8 mouse cellular contexts compared by ENCODE assay signal in genomic region chr10:80963031-80963975, GRCm38 (mm10). TPM values are rescaled to one million over a fixed set of nuclear protein-coding genes. Genes with fewer than 3 reads are reported as not detected.
DNase-seq lines count a peak whose midpoint lies in the region; ATAC-seq lines count a peak whose summit lies in the region.

No protein-coding gene starts in this region.

- peaks cover 46% of the 10 kb centered on the region for H3K4me1 ChIP-seq in midbrain, embryonic 10.5 days
- H3K4me1 ChIP-seq in midbrain, embryonic 14.5 days (ENCODE audit: control insufficient read depth, insufficient read depth, low read length), result no peaks in the 10 kb centered on the region
- H3K4me1 ChIP-seq in limb, embryonic 12.5 days (replicated peaks), result peaks cover 45% of the 10 kb centered on the region
- H3K4me1 ChIP-seq in stomach, embryonic 15.5 days, result peaks cover 48% of the 10 kb centered on the region
- H3K4me1 ChIP-seq in forebrain, embryonic 11.5 days (replicated peaks; ENCODE audit: control insufficient read depth, insufficient read depth, low read length), result no peaks in the 10 kb centered on the region

- peak overlapping the region; percentile 43; the same call in 1 of the 2 replicates for H3K27ac ChIP-seq in midbrain, embryonic 10.5 days (replicated peaks)
- H3K27ac ChIP-seq in midbrain, embryonic 14.5 days (replicated peaks; ENCODE audit: low read depth, low read length), result no peak overlapping the region
- 0 out of 2 replicates have a peak overlapping the region, but pooled peaks have one; percentile 1 for H3K27ac ChIP-seq in limb, embryonic 12.5 days
- peak overlapping the region; percentile 18 for H3K27ac ChIP-seq in stomach, embryonic 15.5 days
- no peak overlapping the region for H3K27ac ChIP-seq in forebrain, embryonic 11.5 days (ENCODE audit: low read depth, low read length)

- no peaks in the 10 kb centered on the region for H3K36me3 ChIP-seq in midbrain, embryonic 10.5 days
- H3K36me3 ChIP-seq in midbrain, embryonic 14.5 days (ENCODE audit: control insufficient read depth, insufficient read depth, low read length), result no peaks in the 10 kb centered on the region
- H3K36me3 ChIP-seq in limb, embryonic 12.5 days, result no peaks in the 10 kb centered on the region
- no peaks in the 10 kb centered on the region for H3K36me3 ChIP-seq in stomach, embryonic 15.5 days
- no peaks in the 10 kb centered on the region for H3K36me3 ChIP-seq in forebrain, embryonic 11.5 days (ENCODE audit: control insufficient read depth, insufficient read depth, low read length)

- H3K9me3 ChIP-seq in midbrain, embryonic 10.5 days (replicated peaks), result no peaks in the 10 kb centered on the region
- no peaks in the 10 kb centered on the region for H3K9me3 ChIP-seq in midbrain, embryonic 14.5 days (ENCODE audit: control insufficient read depth, low read length)
- H3K9me3 ChIP-seq in limb, embryonic 12.5 days, result no peaks in the 10 kb centered on the region
- H3K9me3 ChIP-seq in stomach, embryonic 15.5 days, result no peaks in the 10 kb centered on the region
- no peaks in the 10 kb centered on the region for H3K9me3 ChIP-seq in forebrain, embryonic 11.5 days (ENCODE audit: control insufficient read depth, low read length)

- H3K4me3 ChIP-seq in midbrain, embryonic 10.5 days, result no peak overlapping the region
- H3K4me3 ChIP-seq in midbrain, embryonic 14.5 days (replicated peaks; ENCODE audit: low read depth, low read length), result no peak overlapping the region
- no peak overlapping the region for H3K4me3 ChIP-seq in limb, embryonic 12.5 days (replicated peaks)
- H3K4me3 ChIP-seq in stomach, embryonic 15.5 days (replicated peaks), result no peak overlapping the region
- H3K4me3 ChIP-seq in forebrain, embryonic 11.5 days (ENCODE audit: low read depth, low read length), result no peak overlapping the region

- WGBS in midbrain, embryonic 10.5 days, result 72% methylated on average over 12 of the region's 12 CpGs
- 62% methylated on average over 12 of the region's 12 CpGs for WGBS in midbrain, embryonic 14.5 days
- WGBS in limb, embryonic 12.5 days, result 70% methylated on average over 12 of the region's 12 CpGs
- 43% methylated on average over 12 of the region's 12 CpGs for WGBS in stomach, embryonic 15.5 days
- WGBS in forebrain, embryonic 11.5 days, result 72% methylated on average over 12 of the region's 12 CpGs

- H3K27me3 ChIP-seq in midbrain, embryonic 10.5 days (ENCODE audit: low read depth, poor library complexity, severe bottlenecking), result no peaks in the 10 kb centered on the region
- no peaks in the 10 kb centered on the region for H3K27me3 ChIP-seq in midbrain, embryonic 14.5 days (ENCODE audit: control insufficient read depth, insufficient read depth, low read length)
- H3K27me3 ChIP-seq in limb, embryonic 12.5 days, result no peaks in the 10 kb centered on the region
- no peaks in the 10 kb centered on the region for H3K27me3 ChIP-seq in stomach, embryonic 15.5 days (replicated peaks)
- no peaks in the 10 kb centered on the region for H3K27me3 ChIP-seq in forebrain, embryonic 11.5 days (ENCODE audit: control insufficient read depth, insufficient read depth, low read length)

- no peak for DNase-seq in midbrain, embryonic 10.5 days (ENCODE audit: low spot score)
- no peak for DNase-seq in midbrain, embryonic 14.5 days
- DNase-seq in forebrain, embryonic 11.5 days (ENCODE audit: low spot score), result no peak
- no peak for DNase-seq in layer of hippocampus, postnatal 36 days
- no peak for DNase-seq in urinary bladder, postnatal 25 days (ENCODE audit: low spot score)

- no peak overlapping the region for H3K4me2 ChIP-seq in midbrain, embryonic 14.5 days (ENCODE audit: low read length)
- no peak overlapping the region for H3K4me2 ChIP-seq in limb, embryonic 12.5 days
- no peak overlapping the region for H3K4me2 ChIP-seq in stomach, embryonic 15.5 days
- no peak overlapping the region for H3K4me2 ChIP-seq in forebrain, embryonic 11.5 days (ENCODE audit: low read depth, low read length, severe bottlenecking)

- ATAC-seq in midbrain, embryonic 14.5 days (ENCODE audit: low FRiP score, low TSS enrichment), result no peak
- peak; percentile 44 for ATAC-seq in granulocyte monocyte progenitor cell, adult 5-6 weeks (replicated peaks; ENCODE audit: poor library complexity, severe bottlenecking)
- ATAC-seq in limb, embryonic 12.5 days (ENCODE audit: insufficient number of reproducible peaks, insufficient read depth, low FRiP score, low TSS enrichment, low read depth), result no peak
- peak; percentile 4; the same call in 1 of the 2 replicates for ATAC-seq in stomach, embryonic 15.5 days (ENCODE audit: insufficient read depth, low FRiP score, low read depth)
- ATAC-seq in forebrain, embryonic 11.5 days (replicated peaks; ENCODE audit: low FRiP score), result no peak

- H3K9ac ChIP-seq in midbrain, embryonic 14.5 days (replicated peaks; ENCODE audit: low read length), result no peak overlapping the region
- 0 out of 2 replicates have a peak overlapping the region, but pooled peaks have one; percentile 34 for H3K9ac ChIP-seq in limb, embryonic 12.5 days (replicated peaks)
- H3K9ac ChIP-seq in stomach, embryonic 15.5 days, result no peak overlapping the region
- H3K9ac ChIP-seq in forebrain, embryonic 11.5 days (ENCODE audit: low read length), result no peak overlapping the region

RNA-seq across cellular contexts. Expression of gene Gadd45b, which starts 33.4 kb away (rescaled TPM):
- 6.1 and 9.2 TPM in 2 replicates for polyA plus RNA-seq in midbrain, embryonic 10.5 days (2016; fragmentation: Nextera tagmentation; extraction: Ambion mirVana)
- 4.3 and 8.0 TPM in 2 replicates for polyA plus RNA-seq in midbrain, embryonic 14.5 days (2014; fragmentation: Nextera tagmentation; extraction: Ambion mirVana)
- 20.1 and 21.5 TPM in 2 replicates for total RNA-seq in granulocyte monocyte progenitor cell, adult 5-6 weeks (2014; fragmentation: Nextera tagmentation)
- total RNA-seq in granulocyte monocyte progenitor cell, adult 5-6 weeks (2017), result 25.6 and 27.6 TPM in 2 replicates
- polyA plus RNA-seq in limb, embryonic 12.5 days (2016; fragmentation: Nextera tagmentation; extraction: Ambion mirVana), result 19.4 and 20.6 TPM in 2 replicates
- polyA plus RNA-seq in stomach, embryonic 15.5 days (2015; fragmentation: Nextera tagmentation; extraction: Ambion mirVana), result 33.6 TPM in 2 replicates
- polyA plus RNA-seq in forebrain, embryonic 11.5 days (2014; fragmentation: Nextera tagmentation; extraction: Ambion mirVana), result 10.7 and 13.0 TPM in 2 replicates
- total RNA-seq in layer of hippocampus, postnatal 36 days (2021), result 10 to 100 TPM; 17.7 to 19.1 TPM

RNA-seq across cellular contexts. Expression of gene Lmnb2, which starts 45.3 kb away (rescaled TPM):
- polyA plus RNA-seq in midbrain, embryonic 10.5 days (2016; fragmentation: Nextera tagmentation; extraction: Ambion mirVana), result 77.9 and 84.7 TPM in 2 replicates
- polyA plus RNA-seq in midbrain, embryonic 14.5 days (2014; fragmentation: Nextera tagmentation; extraction: Ambion mirVana), result 13.9 and 20.0 TPM in 2 replicates
- total RNA-seq in granulocyte monocyte progenitor cell, adult 5-6 weeks (2014; fragmentation: Nextera tagmentation), result 24.9 and 35.1 TPM in 2 replicates
- total RNA-seq in granulocyte monocyte progenitor cell, adult 5-6 weeks (2017), result 56.2 and 62.8 TPM in 2 replicates
- 74.8 and 75.2 TPM in 2 replicates for polyA plus RNA-seq in limb, embryonic 12.5 days (2016; fragmentation: Nextera tagmentation; extraction: Ambion mirVana)
- 38.1 and 46.1 TPM in 2 replicates for polyA plus RNA-seq in stomach, embryonic 15.5 days (2015; fragmentation: Nextera tagmentation; extraction: Ambion mirVana)
- polyA plus RNA-seq in forebrain, embryonic 11.5 days (2014; fragmentation: Nextera tagmentation; extraction: Ambion mirVana), result 29.8 and 30.9 TPM in 2 replicates
- 10 to 100 TPM; 19.6 to 19.7 TPM for total RNA-seq in layer of hippocampus, postnatal 36 days (2021)

RNA-seq across cellular contexts. Expression of gene Gng7, which starts 51.4 kb away (rescaled TPM):
- polyA plus RNA-seq in midbrain, embryonic 10.5 days (2016; fragmentation: Nextera tagmentation; extraction: Ambion mirVana), result 6.0 and 8.4 TPM in 2 replicates
- 11.5 and 11.6 TPM in 2 replicates for polyA plus RNA-seq in midbrain, embryonic 14.5 days (2014; fragmentation: Nextera tagmentation; extraction: Ambion mirVana)
- total RNA-seq in granulocyte monocyte progenitor cell, adult 5-6 weeks (2014; fragmentation: Nextera tagmentation), result 0.30 and 1.5 TPM in 2 replicates
- total RNA-seq in granulocyte monocyte progenitor cell, adult 5-6 weeks (2017), result 0.09 and 0.46 TPM in 2 replicates
- polyA plus RNA-seq in limb, embryonic 12.5 days (2016; fragmentation: Nextera tagmentation; extraction: Ambion mirVana), result 6.2 and 6.4 TPM in 2 replicates
- 4.8 and 4.9 TPM in 2 replicates for polyA plus RNA-seq in stomach, embryonic 15.5 days (2015; fragmentation: Nextera tagmentation; extraction: Ambion mirVana)
- polyA plus RNA-seq in forebrain, embryonic 11.5 days (2014; fragmentation: Nextera tagmentation; extraction: Ambion mirVana), result 8.0 and 9.2 TPM in 2 replicates
- 100 to 1,000 TPM; 161 to 175 TPM for total RNA-seq in layer of hippocampus, postnatal 36 days (2021)

Comparison
In these comparisons a context has a peak if more than half of its experiments do, and no peak if none do; other contexts are left out.
1. H3K27ac ChIP-seq: peak in midbrain, embryonic 10.5 days (single experiment), limb, embryonic 12.5 days (single experiment) and stomach, embryonic 15.5 days (single experiment); none in midbrain, embryonic 14.5 days (single experiment) and forebrain, embryonic 11.5 days (single experiment).
2. ATAC-seq: peak in granulocyte monocyte progenitor cell, adult 5-6 weeks (single experiment) and stomach, embryonic 15.5 days (single experiment); none in midbrain, embryonic 14.5 days (single experiment), limb, embryonic 12.5 days (single experiment) and forebrain, embryonic 11.5 days (single experiment).